Mouse (Mus musculus) MEL (cell line): ENCODE data around the gene Igfals. TPM values are rescaled to one million over a fixed set of nuclear protein-coding genes. Genes with fewer than 3 reads are reported as not detected.

ENCODE experiments used
- DNase-seq: peaks from one replicate; pipeline ENCODE4 v3.0.0; 2011; ENCODE audit warnings: low read depth, low spot score
- H3K27ac ChIP-seq: 2 replicates; pipeline ENCODE4 v1.5.1; 2012; ENCODE audit warnings: low read depth, mild to moderate bottlenecking, control low read depth, low read length, moderate library complexity; ENCODE audit not compliant: control insufficient read depth
- H3K27me3 ChIP-seq, 2 experiments: fragments of 150-350 bp in 1 of 2; sonication (generic) in 1 of 2; 2 replicates each; pipeline ENCODE4 v1.6.1; 2012; ENCODE audit warnings: low read length in 2 of 2, mild to moderate bottlenecking in 2 of 2, improper control_type of control experiment in 1 of 2, moderate library complexity in 1 of 2; ENCODE audit not compliant: insufficient read depth in 2 of 2, control insufficient read depth in 1 of 2
- H3K36me3 ChIP-seq, 2 experiments: 2 replicates each; pipeline ENCODE4 v1.6.1; 2012 to 2014; ENCODE audit warnings: low read length in 2 of 2, improper control_type of control experiment in 1 of 2, inconsistent platforms in 1 of 2, mild to moderate bottlenecking in 1 of 2; ENCODE audit not compliant: insufficient read depth in 2 of 2, control insufficient read depth in 1 of 2
- H3K4me1 ChIP-seq, 2 experiments: fragments of 150-350 bp in 1 of 2; sonication (generic) in 1 of 2; 2 replicates each; pipeline ENCODE4 v1.6.1; 2012; ENCODE audit warnings: low read length in 2 of 2, improper control_type of control experiment in 1 of 2, mild to moderate bottlenecking in 1 of 2; ENCODE audit not compliant: insufficient read depth in 2 of 2, control insufficient read depth in 1 of 2
- H3K4me3 ChIP-seq, 2 experiments: fragments of 150-350 bp in 1 of 2; sonication (generic) in 1 of 2; 2 replicates each; pipeline ENCODE4 v1.5.1; 2012; ENCODE audit warnings: low read depth in 2 of 2, low read length in 2 of 2, mild to moderate bottlenecking in 2 of 2, moderate library complexity in 2 of 2, control low read depth in 1 of 2, improper control_type of control experiment in 1 of 2; ENCODE audit not compliant: control insufficient read depth in 1 of 2, insufficient read depth in 1 of 2
- H3K79me2 ChIP-seq: 2 replicates; pipeline ENCODE4 v1.6.1; 2012; ENCODE audit warnings: mild to moderate bottlenecking, low read length, moderate library complexity; ENCODE audit not compliant: control insufficient read depth, poor library complexity, insufficient read depth
- H3K9ac ChIP-seq: 2 replicates; pipeline ENCODE4 v1.6.1; 2012; ENCODE audit warnings: low read depth, mild to moderate bottlenecking, control low read depth, low read length, moderate library complexity; ENCODE audit not compliant: control insufficient read depth, poor library complexity, severe bottlenecking
- H3K9me3 ChIP-seq: fragments of 150-350 bp; sonication (generic); replicated peaks from 2 replicates; pipeline ENCODE4 v1.6.1; 2012; ENCODE audit warnings: mild to moderate bottlenecking, low read length, improper control_type of control experiment, moderate library complexity; ENCODE audit not compliant: insufficient read depth
- CHD2 ChIP-seq: IDR thresholded peaks from 2 replicates; pipeline ENCODE4 v1.6.1; 2011; ENCODE audit warnings: low read length, improper control_type of control experiment
- ETS1 ChIP-seq: IDR thresholded peaks from 2 replicates; pipeline ENCODE4 v1.6.1; 2012; ENCODE audit warnings: low read depth, mild to moderate bottlenecking, inconsistent platforms, low read length, improper control_type of control experiment, moderate library complexity
- GATA1 ChIP-seq: IDR thresholded peaks from 2 replicates; pipeline ENCODE4 v1.6.1; 2011; ENCODE audit warnings: low read depth, low read length, improper control_type of control experiment
- HCFC1 ChIP-seq: IDR thresholded peaks from 2 replicates; pipeline ENCODE4 v1.6.1; 2012; ENCODE audit warnings: low read depth, mild to moderate bottlenecking, inconsistent platforms, low read length, improper control_type of control experiment, moderate library complexity
- JUND ChIP-seq: IDR thresholded peaks from 2 replicates; pipeline ENCODE4 v1.6.1; 2011; ENCODE audit warnings: low read depth, mild to moderate bottlenecking, improper control_type of control experiment, low read length
- MAFK ChIP-seq: IDR thresholded peaks from 2 replicates; pipeline ENCODE4 v1.6.1; 2011; ENCODE audit warnings: low read depth, mild to moderate bottlenecking, low read length, improper control_type of control experiment, borderline replicate concordance
- MAZ ChIP-seq: IDR thresholded peaks from 2 replicates; pipeline ENCODE4 v1.6.1; 2012; ENCODE audit warnings: low read depth, mild to moderate bottlenecking, inconsistent platforms, low read length, improper control_type of control experiment
- MYB ChIP-seq: IDR thresholded peaks from 2 replicates; pipeline ENCODE4 v1.6.1; 2011; ENCODE audit warnings: mild to moderate bottlenecking, low read depth, low read length, improper control_type of control experiment
- NELFE ChIP-seq: IDR thresholded peaks from 2 replicates; pipeline ENCODE4 v1.6.1; 2011; ENCODE audit warnings: low read depth, low read length, improper control_type of control experiment
- POLR2A ChIP-seq, 2 experiments: IDR thresholded peaks; 2 replicates each; pipeline ENCODE4 v1.6.1; 2011 to 2012; ENCODE audit warnings: low read length in 2 of 2, mild to moderate bottlenecking in 2 of 2, control low read depth in 1 of 2, improper control_type of control experiment in 1 of 2, low read depth in 1 of 2, moderate library complexity in 1 of 2; ENCODE audit not compliant: control insufficient read depth in 1 of 2, insufficient read depth in 1 of 2, poor library complexity in 1 of 2
- POLR2AphosphoS2 ChIP-seq: IDR thresholded peaks from 2 replicates; pipeline ENCODE4 v1.6.1; 2011; ENCODE audit warnings: low read length, improper control_type of control experiment
- RAD21 ChIP-seq: IDR thresholded peaks from 2 replicates; pipeline ENCODE4 v1.6.1; 2011; ENCODE audit warnings: mild to moderate bottlenecking, low read depth, low read length, improper control_type of control experiment
- RCOR1 ChIP-seq: IDR thresholded peaks from 2 replicates; pipeline ENCODE4 v1.6.1; 2012; ENCODE audit warnings: low read depth, mild to moderate bottlenecking, inconsistent platforms, low read length, improper control_type of control experiment
- SIN3A ChIP-seq: IDR thresholded peaks from 2 replicates; pipeline ENCODE4 v1.6.1; 2012; ENCODE audit warnings: low read length, improper control_type of control experiment, inconsistent platforms
- SMC3 ChIP-seq: IDR thresholded peaks from 2 replicates; pipeline ENCODE4 v1.6.1; 2011; ENCODE audit warnings: low read depth, low read length, improper control_type of control experiment
- USF1 ChIP-seq: IDR thresholded peaks from 2 replicates; pipeline ENCODE4 v1.6.1; 2014; ENCODE audit warnings: low read depth, mild to moderate bottlenecking, inconsistent platforms, low read length, improper control_type of control experiment, moderate library complexity
- ZC3H11A ChIP-seq: IDR thresholded peaks from 2 replicates; pipeline ENCODE4 v1.6.1; 2012; ENCODE audit warnings: low read depth, mild to moderate bottlenecking, inconsistent platforms, low read length, improper control_type of control experiment
- ZKSCAN1 ChIP-seq: IDR thresholded peaks from 2 replicates; pipeline ENCODE4 v1.6.1; 2012; ENCODE audit warnings: low read depth, mild to moderate bottlenecking, inconsistent platforms, low read length, improper control_type of control experiment, moderate library complexity
- ZMIZ1 ChIP-seq: IDR thresholded peaks from 2 replicates; pipeline ENCODE4 v1.6.1; 2012; ENCODE audit warnings: low read depth, mild to moderate bottlenecking, inconsistent platforms, low read length, improper control_type of control experiment, moderate library complexity
- ZNF384 ChIP-seq: IDR thresholded peaks from 2 replicates; pipeline ENCODE4 v1.6.1; 2012; ENCODE audit warnings: low read depth, mild to moderate bottlenecking, inconsistent platforms, low read length, improper control_type of control experiment
- polyA plus RNA-seq, 2 experiments: library from polyadenylated mRNA; stranded (reverse) in 1 of 2; unstranded in 1 of 2; fragments of >175 nt in 1 of 2; fragments of >200 nt in 1 of 2; gene quantifications; 2 replicates each; pipeline versions ENCODE4 v1.2.1 to v1.2.4; 2012; ENCODE audit warnings: low replicate concordance in 2 of 2, low read depth in 1 of 2; ENCODE audit not compliant: insufficient read length in 2 of 2, insufficient read depth in 1 of 2, missing spikeins in 1 of 2
- total RNA-seq: library from RNA; depleted of rRNA; stranded (reverse); fragments of 300-350 nt; gene quantifications from 2 replicates; pipeline ENCODE4 v1.2.3, GENCODE M21; 2012

Igfals gene
- total and polyA plus RNA-seq, 3 experiments: 0.04 TPM; not detected in 2

- no peak for TF ChIP-seq ZNF384
- TF ChIP-seq POLR2A (IDR thresholded peaks at IDR 0.05; ENCODE audit: control insufficient read depth in 1 of 2, insufficient read depth in 1 of 2, low read depth in 1 of 2, low read length in 2 of 2, poor library complexity in 1 of 2): no peak
- TF ChIP-seq SIN3A: no peak
- no peak for TF ChIP-seq RCOR1
- no peak for TF ChIP-seq MYB
- TF ChIP-seq GATA1: no peak
- no peak for TF ChIP-seq JUND
These were observed 27.5 kb downstream of the Igfals start (continued) for GRCm38 (mm10) chr17:24893276-24893675.

- Histone ChIP-seq H3K79me2 (peaks cover 34% of the 10 kb centered on the region), H3K27ac (peak overlapping the region; percentile 65), H3K9ac (peak overlapping the region; percentile 95)
- TF ChIP-seq ZMIZ1 (no peak), USF1 (no peak), ZC3H11A (no peak), ETS1 (no peak), MAFK (no peak), SMC3 (no peak), ZKSCAN1 (no peak), NELFE (no peak), POLR2AphosphoS2 (no peak), MAZ (no peak), RAD21 (no peak), CHD2 (no peak), HCFC1 (no peak)
- TF ChIP-seq, all 39 proteins: peak for 0
- DNase-seq: no peak
- Histone ChIP-seq H3K36me3 (peaks cover 0 to 7% of the 10 kb centered on the region in 2 experiments; a peak in 2 of 4 replicates), H3K4me3 (peak overlapping the region; percentile 80 to 94), H3K9me3 (no peaks in the 10 kb centered on the region), H3K27me3 (no peaks in the 10 kb centered on the region), H3K4me1 (peaks cover 0 to 16% of the 10 kb centered on the region in 2 experiments; a peak in 2 of 4 replicates)
These were observed 28.5 kb downstream of the Igfals start for GRCm38 (mm10) chr17:24894061-24894994.
